Mouse (Mus musculus) liver, adult 2 months (tissue): ENCODE results near the gene D16Ertd472e. TPM values are rescaled to one million over a fixed set of nuclear protein-coding genes. Genes with fewer than 3 reads are reported as not detected.

Experiments
- DNase-seq: peaks from one replicate; pipeline ENCODE4 v3.0.0-alpha.2; 2011; ENCODE audit warnings: low read depth, low spot score; ENCODE audit errors: extremely low read depth
- H3K27ac ChIP-seq: fragments of 200-500 bp; replicated peaks from 2 replicates; pipeline ENCODE4 v1.5.1; 2012; ENCODE audit warnings: low read depth, mild to moderate bottlenecking, control low read depth, inconsistent platforms, low read length; ENCODE audit not compliant: insufficient read depth
- H3K27me3 ChIP-seq: fragments of 200-500 bp; 2 replicates; pipeline ENCODE4 v1.6.1; 2012; ENCODE audit warnings: mild to moderate bottlenecking, moderate library complexity, low read length, inconsistent platforms; ENCODE audit not compliant: control insufficient read depth, insufficient read depth
- H3K36me3 ChIP-seq: fragments of 200-500 bp; 2 replicates; pipeline ENCODE4 v1.6.1; 2012; ENCODE audit warnings: low read length, inconsistent platforms; ENCODE audit not compliant: control insufficient read depth, insufficient read depth
- H3K4me1 ChIP-seq: fragments of 200-500 bp; 2 replicates; pipeline ENCODE4 v1.6.1; 2011; ENCODE audit warnings: low read length; ENCODE audit not compliant: control insufficient read depth, insufficient read depth
- H3K4me3 ChIP-seq: fragments of 200-500 bp; 2 replicates; pipeline ENCODE4 v1.5.1; 2011; ENCODE audit warnings: low read depth, mild to moderate bottlenecking, control low read depth, low read length, moderate library complexity; ENCODE audit not compliant: insufficient read depth
- H3K79me2 ChIP-seq: fragments of 200-500 bp; 2 replicates; pipeline ENCODE4 v1.6.1; 2012; ENCODE audit warnings: inconsistent platforms, mild to moderate bottlenecking, low read length, moderate library complexity; ENCODE audit not compliant: control insufficient read depth, insufficient read depth
- H3K9ac ChIP-seq: fragments of 200-500 bp; 2 replicates; pipeline ENCODE4 v1.6.1; 2012; ENCODE audit warnings: low read depth, mild to moderate bottlenecking, control low read depth, inconsistent platforms, low read length
- CTCF ChIP-seq: fragments of 200-500 bp; IDR thresholded peaks from 2 replicates; pipeline ENCODE4 v1.5.1; 2011; ENCODE audit warnings: low read depth, low read length, control low read depth
- POLR2A ChIP-seq: fragments of 200-500 bp; IDR thresholded peaks from 2 replicates; pipeline ENCODE4 v1.6.1; 2011; ENCODE audit warnings: low read length, control low read depth; ENCODE audit not compliant: insufficient read depth; ENCODE audit errors: extremely low read depth
- WGBS: fragments of 180-500 bp; shearing (Covaris S2); methylation state at CpG from one replicate; pipeline ENCODE4 v1.1.7; 2018; 5-methylcytosine and 5-hydroxymethylcytosine counted together
- polyA plus RNA-seq: library from polyadenylated mRNA; depleted of rRNA; stranded (reverse); fragments of >200 nt; gene quantifications from 2 replicates; pipeline ENCODE4 v1.2.3, GENCODE M21; 2012
- total RNA-seq: library from RNA; depleted of rRNA; stranded (reverse); fragments of >200 nt; gene quantifications from 2 replicates; pipeline ENCODE4 v1.2.3, GENCODE M21; 2014

Gene D16Ertd472e
- total and polyA plus RNA-seq, 2 experiments, result 3.6 to 6.1 TPM

DNA sequence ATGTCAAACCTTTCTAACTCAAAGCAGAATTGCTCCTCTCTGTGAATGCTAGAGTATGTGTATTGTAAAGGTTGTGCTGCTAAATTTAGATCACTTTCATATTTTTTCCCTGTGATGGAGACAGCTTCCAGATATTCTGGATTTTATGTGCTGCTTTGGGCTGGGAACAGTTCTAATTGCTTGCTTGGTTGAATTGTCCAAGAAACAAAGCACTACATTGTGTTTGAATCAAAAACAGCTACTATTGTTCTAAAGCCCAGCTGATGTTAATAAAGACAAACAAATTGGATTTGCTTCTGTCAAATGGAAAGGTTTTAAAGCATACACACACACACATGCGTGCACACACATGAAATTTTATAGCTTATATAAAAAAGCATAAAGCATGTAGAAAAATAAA, 22.4 kb upstream of the D16Ertd472e start:
- no peak for DNase-seq
- H3K27ac ChIP-seq, result no peak overlapping the region

DNA sequence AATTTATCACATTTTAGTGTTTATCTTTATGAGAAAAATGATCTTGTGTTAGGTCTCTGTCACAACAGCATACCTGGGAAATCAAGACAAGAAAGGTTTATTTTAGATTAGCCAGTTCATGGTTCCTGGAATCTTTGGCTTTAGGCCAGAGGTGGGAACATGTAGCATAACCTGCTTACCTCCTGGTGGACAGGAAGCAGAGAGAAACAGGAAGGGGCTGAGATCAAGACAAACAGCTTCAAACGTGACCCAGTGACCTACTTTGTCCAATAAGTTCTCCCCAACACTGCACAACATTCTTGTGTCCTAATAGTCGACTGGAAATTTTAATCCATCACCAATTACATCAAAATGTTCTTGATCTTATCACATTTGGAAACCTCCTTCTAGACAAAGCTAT, 19.9 kb upstream of the D16Ertd472e start:
- DNase-seq, result no peak
- 20% methylated on average over 2 of the region's 2 CpGs for WGBS
- no peak overlapping the region for H3K27ac ChIP-seq
- H3K36me3 ChIP-seq, result no peaks in the 10 kb centered on the region
- H3K79me2 ChIP-seq, result no peaks in the 10 kb centered on the region
- no peak overlapping the region for H3K9ac ChIP-seq
- H3K4me3 ChIP-seq, result no peak overlapping the region
- TF ChIP-seq POLR2A (no peak), CTCF (no peak)
- H3K4me1 ChIP-seq, result no peaks in the 10 kb centered on the region
- H3K27me3 ChIP-seq, result no peaks in the 10 kb centered on the region

More for the DNA sequence above, 22.4 kb upstream of the D16Ertd472e start:
- WGBS, result 91% methylated on average over 1 of the region's 1 CpGs
- no peak overlapping the region for H3K4me3 ChIP-seq
- H3K27me3 ChIP-seq, result peaks cover 3% of the 10 kb centered on the region; the same call in 1 of the 2 replicates
- H3K9ac ChIP-seq, result no peak overlapping the region
- H3K36me3 ChIP-seq, result no peaks in the 10 kb centered on the region
- H3K4me1 ChIP-seq, result no peaks in the 10 kb centered on the region
- TF ChIP-seq POLR2A, result no peak
- TF ChIP-seq CTCF, result no peak
- H3K79me2 ChIP-seq, result no peaks in the 10 kb centered on the region

DNA sequence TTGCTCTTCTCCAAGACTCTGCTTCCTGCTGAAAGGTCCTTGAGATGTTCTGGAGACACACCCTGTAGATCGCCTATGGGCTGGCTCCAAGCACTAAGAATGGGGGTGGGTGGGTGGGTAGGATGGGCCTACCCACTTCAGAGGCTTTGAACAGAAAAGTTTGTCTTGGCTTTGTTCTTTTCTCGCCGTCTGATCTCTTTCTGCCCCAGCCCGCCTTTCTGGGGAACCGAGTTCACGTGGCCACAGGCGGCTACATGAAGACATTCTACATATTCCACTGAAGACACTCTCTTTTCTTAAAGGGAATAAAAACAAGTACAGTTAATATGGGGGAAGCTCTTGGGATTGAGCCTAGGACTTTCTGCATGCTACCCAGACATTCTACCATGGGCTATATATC, 19.3 kb upstream of the D16Ertd472e start:
- Histone ChIP-seq H3K4me1 (no peaks in the 10 kb centered on the region), H3K9ac (no peak overlapping the region), H3K4me3 (no peak overlapping the region), H3K79me2 (no peaks in the 10 kb centered on the region), H3K27ac (no peak overlapping the region), H3K36me3 (no peaks in the 10 kb centered on the region), H3K27me3 (no peaks in the 10 kb centered on the region)
- TF ChIP-seq CTCF, result no peak
- TF ChIP-seq POLR2A, result no peak
- 97% methylated on average over 7 of the region's 7 CpGs for WGBS
- no peak for DNase-seq

DNA sequence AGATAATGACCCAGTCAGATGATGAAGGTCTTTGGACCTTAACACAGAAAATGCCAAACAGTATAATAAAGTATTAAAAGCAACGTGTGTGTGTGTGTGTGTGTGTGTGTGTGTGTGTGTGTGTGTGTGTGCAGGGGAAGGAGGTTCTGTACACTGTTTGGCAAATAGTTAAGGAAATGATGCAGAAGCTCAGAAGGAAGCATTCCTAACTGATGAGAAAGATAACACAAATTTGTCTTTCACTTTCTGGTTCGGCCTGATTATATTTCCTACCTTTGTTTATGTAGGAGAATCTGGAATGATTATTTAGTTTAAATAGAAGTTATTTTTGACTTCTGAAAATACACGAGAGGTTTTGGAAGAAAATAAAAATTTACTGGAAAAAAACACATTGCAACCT, 17.6 kb upstream of the D16Ertd472e start:
- H3K27ac ChIP-seq, result no peak overlapping the region
- no peak for DNase-seq
- 56% methylated on average over 3 of the region's 3 CpGs for WGBS
- no peak overlapping the region for H3K4me3 ChIP-seq
- H3K36me3 ChIP-seq, result no peaks in the 10 kb centered on the region
- no peaks in the 10 kb centered on the region for H3K27me3 ChIP-seq
- H3K9ac ChIP-seq, result no peak overlapping the region
- TF ChIP-seq CTCF (no peak), POLR2A (no peak)
- no peaks in the 10 kb centered on the region for H3K79me2 ChIP-seq
- H3K4me1 ChIP-seq, result no peaks in the 10 kb centered on the region

DNA sequence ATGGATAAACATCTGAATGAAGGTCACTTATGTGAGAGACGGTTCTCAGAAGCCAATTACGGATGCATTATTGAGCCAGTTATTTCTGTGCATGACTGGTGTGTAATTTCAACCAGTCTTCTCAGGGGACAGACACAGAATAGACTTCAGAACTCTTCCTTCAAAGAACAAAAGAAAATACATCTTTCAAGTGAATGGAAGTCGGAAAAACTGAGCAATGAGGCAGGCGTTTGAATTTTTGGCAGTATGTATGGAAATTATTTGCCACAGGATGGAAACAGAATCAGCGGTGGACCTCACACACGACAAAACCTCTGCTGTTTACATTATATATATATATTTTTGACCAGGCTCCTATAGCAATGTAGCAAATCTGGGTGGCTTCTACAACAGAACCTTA, 14.6 kb upstream of the D16Ertd472e start:
- TF ChIP-seq POLR2A (no peak), CTCF (no peak)
- H3K4me3 ChIP-seq, result no peak overlapping the region
- H3K36me3 ChIP-seq, result no peaks in the 10 kb centered on the region
- H3K27me3 ChIP-seq, result no peaks in the 10 kb centered on the region
- H3K27ac ChIP-seq, result no peak overlapping the region
- no peak for DNase-seq
- H3K4me1 ChIP-seq, result no peaks in the 10 kb centered on the region
- no peaks in the 10 kb centered on the region for H3K79me2 ChIP-seq
- 79% methylated on average over 6 of the region's 6 CpGs for WGBS
- H3K9ac ChIP-seq, result no peak overlapping the region

DNA sequence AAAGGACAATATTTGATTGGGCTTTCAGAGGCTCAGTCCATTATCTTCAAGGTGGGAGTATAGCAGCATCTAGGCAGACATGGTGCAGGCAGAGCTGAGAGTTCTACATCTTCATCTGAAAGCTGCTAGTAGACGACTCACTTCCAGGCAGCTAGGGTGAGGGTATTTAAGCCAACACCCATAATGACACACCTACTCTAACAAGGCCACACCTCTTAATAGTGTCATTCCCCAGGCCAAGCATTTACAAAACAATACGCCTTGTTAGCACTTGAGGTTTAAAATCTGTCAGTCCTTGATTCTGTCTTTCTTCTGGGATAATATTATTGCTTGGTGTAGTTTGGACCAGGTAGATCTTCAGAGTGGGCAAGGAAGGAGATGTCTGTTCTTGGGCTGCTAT, 12.3 kb upstream of the D16Ertd472e start:
- 87% methylated on average over 2 of the region's 2 CpGs for WGBS
- H3K27me3 ChIP-seq, result no peaks in the 10 kb centered on the region

More for the DNA sequence above, 12.3 kb upstream of the D16Ertd472e start:
- no peak overlapping the region for H3K4me3 ChIP-seq
- H3K79me2 ChIP-seq, result no peaks in the 10 kb centered on the region
- DNase-seq, result no peak
- TF ChIP-seq CTCF, result no peak
- no peak for TF ChIP-seq POLR2A
- no peaks in the 10 kb centered on the region for H3K4me1 ChIP-seq
- H3K36me3 ChIP-seq, result no peaks in the 10 kb centered on the region
- no peak overlapping the region for H3K9ac ChIP-seq
- no peak overlapping the region for H3K27ac ChIP-seq
